10 mouse cellular contexts compared by ENCODE assay signal in genomic region chr3:24783462-24783829, GRCm38 (mm10).
DNase-seq lines count a peak whose midpoint lies in the region; ATAC-seq and TF ChIP-seq lines count a peak whose summit lies in the region.
"Had no signal": no experiment of that assay in that cellular context is flagged by ENCODE, and none has a peak within 500 bp of the region (broad histone marks: within the 10 kb centered on the region; RNA-seq: fewer than 3 reads in every experiment).

No protein-coding gene starts in this region.

- no peak for TF ChIP-seq CTCF in intestine, postnatal 0 days (IDR thresholded peaks at IDR 0.05; ENCODE audit: low read depth)

- H3K4me2 ChIP-seq in limb, embryonic 11.5 days (ENCODE audit: low read depth, severe bottlenecking): no peak overlapping the region
- peak overlapping the region; percentile 70 for H3K4me2 ChIP-seq in intestine, postnatal 0 days (replicated peaks; ENCODE audit: low read depth)
- H3K4me2 ChIP-seq in liver, embryonic 13.5 days: peak overlapping the region; percentile 31
- peak overlapping the region; percentile 41 for H3K4me2 ChIP-seq in stomach, embryonic 15.5 days

- no peak overlapping the region for H3K4me3 ChIP-seq in limb, embryonic 11.5 days (ENCODE audit: low read depth, low read length)
- H3K4me3 ChIP-seq in limb, embryonic 10.5 days: no peak overlapping the region
- peak overlapping the region; percentile 37 for H3K4me3 ChIP-seq in intestine, postnatal 0 days (ENCODE audit: low read depth, low read length)
- H3K4me3 ChIP-seq in liver, embryonic 13.5 days (replicated peaks): peak overlapping the region; percentile 25; the same call in 1 of the 2 replicates
- H3K4me3 ChIP-seq in stomach, embryonic 15.5 days (replicated peaks): peak overlapping the region; percentile 39

- intact Hi-C loops in gastrocnemius, postnatal 14 days (cut with DNase I; ENCODE audit: low total_unique reads): no loop called here
- intact Hi-C loops in left cerebral cortex, postnatal 14 days (cut with DNase I): no loop called here

- no peak overlapping the region for H3K9ac ChIP-seq in limb, embryonic 11.5 days (ENCODE audit: low read length)
- peak overlapping the region; percentile 28 for H3K9ac ChIP-seq in intestine, postnatal 0 days (ENCODE audit: low read depth, low read length)
- H3K9ac ChIP-seq in liver, embryonic 13.5 days: no peak overlapping the region
- no peak overlapping the region for H3K9ac ChIP-seq in stomach, embryonic 15.5 days

- no peak for ATAC-seq in limb, embryonic 11.5 days (ENCODE audit: insufficient number of reproducible peaks, low FRiP score, low TSS enrichment, low read depth)
- peak; percentile 75 for ATAC-seq in intestine, postnatal 0 days
- ATAC-seq in liver, embryonic 13.5 days (ENCODE audit: low read depth): no peak
- peak; percentile 73; the same call in 1 of the 2 replicates for ATAC-seq in stomach, embryonic 15.5 days (ENCODE audit: insufficient read depth, low FRiP score, low read depth)

- H3K27me3 ChIP-seq in limb, embryonic 11.5 days (ENCODE audit: control insufficient read depth, insufficient read depth, low read length): no peaks in the 10 kb centered on the region
- no peaks in the 10 kb centered on the region for H3K27me3 ChIP-seq in limb, embryonic 10.5 days (ENCODE audit: low read depth, poor library complexity, severe bottlenecking)
- H3K27me3 ChIP-seq in intestine, postnatal 0 days (replicated peaks; ENCODE audit: control insufficient read depth, insufficient read depth, low read length): no peaks in the 10 kb centered on the region
- H3K27me3 ChIP-seq in liver, embryonic 13.5 days: no peaks in the 10 kb centered on the region
- H3K27me3 ChIP-seq in stomach, embryonic 15.5 days (replicated peaks): no peaks in the 10 kb centered on the region

- H3K4me1 ChIP-seq in limb, embryonic 11.5 days (ENCODE audit: control insufficient read depth, insufficient read depth, low read length): no peaks in the 10 kb centered on the region
- H3K4me1 ChIP-seq in limb, embryonic 10.5 days: peaks cover 5% of the 10 kb centered on the region; the same call in 1 of the 2 replicates
- H3K4me1 ChIP-seq in intestine, postnatal 0 days (replicated peaks; ENCODE audit: control insufficient read depth, insufficient read depth, low read length): no peaks in the 10 kb centered on the region
- no peaks in the 10 kb centered on the region for H3K4me1 ChIP-seq in liver, embryonic 13.5 days (replicated peaks)
- no peaks in the 10 kb centered on the region for H3K4me1 ChIP-seq in stomach, embryonic 15.5 days

- no peaks in the 10 kb centered on the region for H3K9me3 ChIP-seq in limb, embryonic 11.5 days (ENCODE audit: control insufficient read depth, low read length)
- H3K9me3 ChIP-seq in limb, embryonic 10.5 days (replicated peaks): no peaks in the 10 kb centered on the region
- no peaks in the 10 kb centered on the region for H3K9me3 ChIP-seq in intestine, postnatal 0 days (ENCODE audit: control insufficient read depth)
- no peaks in the 10 kb centered on the region for H3K9me3 ChIP-seq in liver, embryonic 13.5 days (replicated peaks)
- H3K9me3 ChIP-seq in stomach, embryonic 15.5 days: no peaks in the 10 kb centered on the region

- no peak overlapping the region for H3K27ac ChIP-seq in limb, embryonic 11.5 days (replicated peaks; ENCODE audit: low read depth, low read length)
- H3K27ac ChIP-seq in limb, embryonic 10.5 days: no peak overlapping the region
- peak overlapping the region; percentile 80 for H3K27ac ChIP-seq in intestine, postnatal 0 days (ENCODE audit: low read depth, low read length)
- no peak overlapping the region for H3K27ac ChIP-seq in liver, embryonic 13.5 days
- peak overlapping the region; percentile 86 for H3K27ac ChIP-seq in stomach, embryonic 15.5 days

- no peaks in the 10 kb centered on the region for H3K36me3 ChIP-seq in limb, embryonic 11.5 days (ENCODE audit: control insufficient read depth, insufficient read depth, low read length)
- H3K36me3 ChIP-seq in limb, embryonic 10.5 days: no peaks in the 10 kb centered on the region
- no peaks in the 10 kb centered on the region for H3K36me3 ChIP-seq in intestine, postnatal 0 days (ENCODE audit: control insufficient read depth, insufficient read depth)
- no peaks in the 10 kb centered on the region for H3K36me3 ChIP-seq in liver, embryonic 13.5 days
- H3K36me3 ChIP-seq in stomach, embryonic 15.5 days: no peaks in the 10 kb centered on the region

- 53% methylated on average over 7 of the region's 7 CpGs for WGBS in limb, embryonic 11.5 days
- 70% methylated on average over 7 of the region's 7 CpGs for WGBS in limb, embryonic 10.5 days
- 25% methylated on average over 7 of the region's 7 CpGs for WGBS in intestine, postnatal 0 days
- 59% methylated on average over 7 of the region's 7 CpGs for WGBS in liver, embryonic 13.5 days (ENCODE audit: insufficient replicate concordance)
- WGBS in stomach, embryonic 15.5 days: 36% methylated on average over 7 of the region's 7 CpGs

- DNase-seq in limb, embryonic 11.5 days (ENCODE audit: low spot score): peak; percentile 22
- DNase-seq in limb, embryonic 10.5 days (ENCODE audit: low spot score): no peak
- no peak for DNase-seq in liver, embryonic 13.5 days
- DNase-seq in gastrocnemius, postnatal 14 days: no peak
- DNase-seq in cerebellum, adult 9-10 months: no peak
- DNase-seq in left cerebral cortex, postnatal 14 days (ENCODE audit: low spot score in 2 of 2): no peak
- DNase-seq: cerebellum, adult 8-10 months; thymus, postnatal 25 days had no signal

Comparison
In these comparisons a context has a peak if more than half of its experiments do, and no peak if none do; other contexts are left out.
1. ATAC-seq: peak in intestine, postnatal 0 days (single experiment) and stomach, embryonic 15.5 days (single experiment); none in limb, embryonic 11.5 days (single experiment) and liver, embryonic 13.5 days (single experiment).
2. H3K27ac ChIP-seq: peak in intestine, postnatal 0 days (single experiment) and stomach, embryonic 15.5 days (single experiment); none in limb, embryonic 11.5 days (single experiment), limb, embryonic 10.5 days (single experiment) and liver, embryonic 13.5 days (single experiment).
3. H3K4me3 ChIP-seq: peak in intestine, postnatal 0 days (single experiment), liver, embryonic 13.5 days (single experiment) and stomach, embryonic 15.5 days (single experiment); none in limb, embryonic 11.5 days (single experiment) and limb, embryonic 10.5 days (single experiment).